Mouse (Mus musculus): ENCODE results near the gene Hdgfl1.
A peak's percentile ranks its signal among the peaks of the same experiment; 100 is the strongest.

The Hdgfl1 gene

GRCm38 (mm10) chr13:26769955-26770354 lies at the start of gene Hdgfl1:
Hdgfl1 (minus strand) TSS chr13:26770165.
- DNase-seq: peak in 1 of 2 experiments; percentile 29

- DNase-seq: no peak
Measured at GRCm38 (mm10) chr13:26795460-26795859, 25.5 kb upstream of the Hdgfl1 start.

- peak in 1 of 2 experiments; percentile 30 for DNase-seq
Measured at GRCm38 (mm10) chr13:26769424-26769823, 541 bp downstream of the Hdgfl1 start.

GRCm38 (mm10) chr13:26761966-26762803 lies 7.8 kb downstream of the Hdgfl1 start:
- DNase-seq: no peak

GRCm38 (mm10) chr13:26752863-26753262 lies 17.1 kb downstream of the Hdgfl1 start:
- DNase-seq: no peak

- no peak for DNase-seq
Measured at GRCm38 (mm10) chr13:26752414-26752813, 17.6 kb downstream of the Hdgfl1 start.

- DNase-seq: no peak
Measured at GRCm38 (mm10) chr13:26745760-26746457, 24.1 kb downstream of the Hdgfl1 start.

- DNase-seq: no peak
Measured at GRCm38 (mm10) chr13:26745059-26745759, 24.8 kb downstream of the Hdgfl1 start.

- no peak for DNase-seq
Measured at GRCm38 (mm10) chr13:26744068-26744467, 25.9 kb downstream of the Hdgfl1 start.

GRCm38 (mm10) chr13:26734981-26735380 lies 35.0 kb downstream of the Hdgfl1 start:
- DNase-seq: no peak

- no peak for DNase-seq
Measured at GRCm38 (mm10) chr13:26724250-26724649, 45.7 kb downstream of the Hdgfl1 start.

GRCm38 (mm10) chr13:26721333-26721732 lies 48.6 kb downstream of the Hdgfl1 start:
- no peak for DNase-seq

GRCm38 (mm10) chr13:26720917-26721316 lies 49.0 kb downstream of the Hdgfl1 start:
- DNase-seq: no peak

- no peak for DNase-seq
Measured at GRCm38 (mm10) chr13:26719146-26719715, 50.7 kb downstream of the Hdgfl1 start.
